Mouse (Mus musculus) stomach, embryonic 16.5 days (tissue): ENCODE results near the gene Tmem200a. TPM values are rescaled to one million over a fixed set of nuclear protein-coding genes. Genes with fewer than 3 reads are reported as not detected.

Experiments used
- ATAC-seq: fragments of 200-750 bp; cut with Nextera tagmentation; 2 replicates; pipeline ENCODE4 v1.8.0; 2017; ENCODE audit warnings: moderate number of reproducible peaks, moderate TSS enrichment; ENCODE audit not compliant: insufficient read depth, low FRiP score
- H3K27ac ChIP-seq: fragments of 300-500 bp; sonication (generic); 2 replicates; pipeline ENCODE4 v1.5.1; 2014; ENCODE audit warnings: low read length
- H3K27me3 ChIP-seq: fragments of 300-500 bp; sonication (generic); 2 replicates; pipeline ENCODE4 v1.6.1; 2014; ENCODE audit warnings: low read length, control low read depth, mixed read lengths; ENCODE audit not compliant: control insufficient read depth, insufficient read depth
- H3K36me3 ChIP-seq: fragments of 300-500 bp; sonication (generic); 2 replicates; pipeline ENCODE4 v1.6.1; 2014; ENCODE audit warnings: low read length; ENCODE audit not compliant: control insufficient read depth, insufficient read depth
- H3K4me1 ChIP-seq: fragments of 300-500 bp; sonication (generic); 2 replicates; pipeline ENCODE4 v1.6.1; 2014; ENCODE audit warnings: low read length, control low read depth, mixed read lengths; ENCODE audit not compliant: control insufficient read depth, insufficient read depth
- H3K4me2 ChIP-seq: fragments of 300-500 bp; sonication (generic); 2 replicates; pipeline ENCODE4 v1.6.1; 2014; ENCODE audit warnings: low read depth, low read length, mixed read lengths
- H3K4me3 ChIP-seq: fragments of 300-500 bp; sonication (generic); replicated peaks from 2 replicates; pipeline ENCODE4 v1.5.1; 2014; ENCODE audit warnings: mild to moderate bottlenecking, low read length
- H3K9ac ChIP-seq: fragments of 300-500 bp; sonication (generic); 2 replicates; pipeline ENCODE4 v1.6.1; 2014; ENCODE audit warnings: low read length
- H3K9me3 ChIP-seq: fragments of 300-500 bp; sonication (generic); replicated peaks from 2 replicates; pipeline ENCODE4 v1.6.1; 2016; ENCODE audit warnings: low read length, control low read depth; ENCODE audit not compliant: control insufficient read depth
- WGBS: fragments of 180-500 bp; shearing (Covaris S2); extraction: QIAGEN DNeasy Blood & Tissue Kit; methylation state at CpG from one replicate; pipeline ENCODE4 v1.1.7; 2014; 5-methylcytosine and 5-hydroxymethylcytosine counted together
- polyA plus RNA-seq: library from polyadenylated mRNA; unstranded; fragments of >200 nt; fragmentation: Nextera tagmentation; extraction: Ambion mirVana; gene quantifications from 2 replicates; pipeline ENCODE4 v1.2.1, GENCODE M21; 2015

Gene Tmem200a
- polyA plus RNA-seq, 1 experiment from 2014 or later: 18.7 TPM

DNA sequence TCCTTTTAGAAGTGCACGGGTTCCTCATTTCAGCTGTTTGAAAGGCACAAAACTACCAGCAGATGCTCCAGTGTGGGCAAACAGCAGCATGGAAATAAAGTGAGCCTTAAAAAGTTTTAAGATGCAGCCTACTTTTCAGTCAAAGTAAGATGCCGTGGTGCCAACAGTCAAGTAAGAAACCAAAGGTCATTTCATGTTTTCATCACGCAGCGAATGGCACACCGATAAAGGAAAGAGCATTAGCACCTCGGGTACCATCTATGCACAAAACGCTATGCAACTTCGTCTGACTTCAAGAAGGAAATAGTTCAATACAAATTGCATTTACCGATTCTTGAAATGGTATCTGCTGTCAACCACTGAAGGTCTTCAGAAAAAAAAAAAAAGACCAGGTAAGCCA, 1.9 kb downstream of the Tmem200a start:
- no peaks in the 10 kb centered on the region for H3K27me3 ChIP-seq
- no peak for ATAC-seq
- 70% methylated on average over 9 of the region's 9 CpGs for WGBS
- no peaks in the 10 kb centered on the region for H3K4me1 ChIP-seq
- H3K4me2 ChIP-seq: peak overlapping the region; percentile 74
- peak overlapping the region; percentile 68 for H3K4me3 ChIP-seq
- H3K9me3 ChIP-seq: no peaks in the 10 kb centered on the region
- H3K36me3 ChIP-seq: no peaks in the 10 kb centered on the region
- no peak overlapping the region for H3K27ac ChIP-seq
- no peak overlapping the region for H3K9ac ChIP-seq

DNA sequence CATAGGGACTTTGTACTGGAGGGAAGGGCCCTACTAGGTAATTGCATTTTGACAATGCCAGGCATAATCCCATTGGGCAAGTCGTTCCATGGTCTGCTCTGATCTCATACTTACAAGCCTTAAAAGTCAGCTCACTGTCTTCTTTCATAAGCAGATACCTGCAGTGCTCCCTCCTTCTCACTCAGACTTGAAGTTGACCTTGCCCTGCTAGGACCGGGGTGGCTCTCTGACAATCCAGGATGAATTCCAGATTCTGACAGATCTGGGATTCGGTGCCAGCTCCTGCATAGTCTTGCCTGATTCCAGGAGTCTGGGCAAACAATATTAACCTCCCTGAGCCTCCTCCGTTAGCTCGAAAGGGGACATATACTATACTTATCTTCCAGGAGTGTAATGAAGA, 6.9 kb downstream of the Tmem200a start:
- Histone ChIP-seq H3K4me2 (no peak overlapping the region), H3K9me3 (no peaks in the 10 kb centered on the region), H3K27me3 (no peaks in the 10 kb centered on the region), H3K4me1 (no peaks in the 10 kb centered on the region), H3K9ac (no peak overlapping the region), H3K36me3 (no peaks in the 10 kb centered on the region), H3K4me3 (no peak overlapping the region), H3K27ac (no peak overlapping the region)
- WGBS: 79% methylated on average over 5 of the region's 5 CpGs
- no peak for ATAC-seq

DNA sequence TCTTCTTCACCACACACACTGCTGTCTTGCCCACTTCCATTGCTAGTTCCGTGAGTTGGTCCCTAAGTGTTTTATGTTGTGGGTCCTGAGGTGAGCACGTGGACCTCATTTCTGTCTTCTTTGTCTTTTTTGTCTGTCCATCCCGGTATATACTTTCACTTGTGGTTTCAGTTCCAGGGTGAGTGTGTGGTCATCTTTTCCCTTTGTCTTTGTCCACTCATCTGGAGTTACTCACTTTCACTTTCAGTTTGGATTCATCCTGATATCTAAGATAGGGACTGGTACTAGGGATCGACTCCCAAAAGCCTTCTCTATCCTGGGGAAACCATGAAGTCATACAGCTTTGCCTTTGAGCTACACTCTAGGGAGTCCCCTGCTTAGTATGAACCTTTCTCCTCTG, 15.8 kb downstream of the Tmem200a start:
- Histone ChIP-seq H3K36me3 (no peaks in the 10 kb centered on the region), H3K9ac (no peak overlapping the region), H3K4me3 (no peak overlapping the region), H3K27ac (no peak overlapping the region), H3K4me1 (no peaks in the 10 kb centered on the region), H3K4me2 (no peak overlapping the region), H3K9me3 (no peaks in the 10 kb centered on the region), H3K27me3 (no peaks in the 10 kb centered on the region)
- ATAC-seq: no peak
- 90% methylated on average over 4 of the region's 4 CpGs for WGBS

DNA sequence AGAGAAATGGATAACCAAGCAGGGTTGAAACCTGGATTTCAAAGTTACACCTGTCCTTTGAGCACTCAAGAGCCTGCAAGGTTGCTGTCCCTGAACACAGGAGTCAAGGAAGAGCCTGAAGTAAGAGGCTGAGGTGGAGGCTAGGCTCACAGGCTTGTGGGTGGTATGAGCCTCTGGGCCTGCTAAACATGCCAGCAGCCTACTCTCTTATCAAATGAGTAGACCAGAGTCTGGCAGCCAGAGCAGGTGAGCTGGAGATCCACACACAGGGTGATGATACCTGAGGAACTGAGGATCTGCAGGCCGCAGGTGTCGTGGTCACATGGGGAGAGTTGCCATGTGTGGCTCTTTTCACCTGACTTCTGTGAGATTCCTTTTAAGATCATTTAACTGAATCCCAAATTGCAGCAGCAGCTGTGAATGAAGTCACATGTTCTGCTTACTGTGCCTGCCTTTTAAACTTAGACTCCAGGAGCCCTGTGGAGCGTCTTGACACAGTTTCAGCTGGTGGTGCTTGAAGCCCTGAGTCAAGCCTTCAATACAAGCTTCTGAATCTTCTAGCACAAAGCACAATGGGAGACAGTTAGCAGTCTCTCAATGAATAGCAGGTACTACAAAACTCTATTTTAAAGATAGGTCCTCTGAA, 19.1 kb downstream of the Tmem200a start:
- Histone ChIP-seq H3K4me1 (no peaks in the 10 kb centered on the region), H3K27me3 (no peaks in the 10 kb centered on the region), H3K9ac (no peak overlapping the region), H3K4me3 (no peak overlapping the region), H3K36me3 (no peaks in the 10 kb centered on the region), H3K27ac (no peak overlapping the region), H3K9me3 (no peaks in the 10 kb centered on the region), H3K4me2 (no peak overlapping the region)
- no peak for ATAC-seq
- 94% methylated on average over 3 of the region's 3 CpGs for WGBS

- Histone ChIP-seq H3K27ac (no peak overlapping the region), H3K9me3 (no peaks in the 10 kb centered on the region), H3K36me3 (no peaks in the 10 kb centered on the region), H3K4me3 (no peak overlapping the region), H3K27me3 (no peaks in the 10 kb centered on the region), H3K4me1 (no peaks in the 10 kb centered on the region), H3K9ac (no peak overlapping the region), H3K4me2 (no peak overlapping the region)
- WGBS: 88% methylated on average over 2 of the region's 2 CpGs
- ATAC-seq: no peak
Measured at GRCm38 (mm10) chr10:26051177-26051576, 27.7 kb downstream of the Tmem200a start.

- no peaks in the 10 kb centered on the region for H3K27me3 ChIP-seq
- whole genome bisulfite sequencing: 68% methylated on average over 5 of the region's 5 CpGs
- no peaks in the 10 kb centered on the region for H3K4me1 ChIP-seq
- no peak overlapping the region for H3K27ac ChIP-seq
- no peak overlapping the region for H3K4me2 ChIP-seq
- ATAC-seq: no peak
- H3K9me3 ChIP-seq: no peaks in the 10 kb centered on the region
- no peaks in the 10 kb centered on the region for H3K36me3 ChIP-seq
- no peak overlapping the region for H3K9ac ChIP-seq
- H3K4me3 ChIP-seq: no peak overlapping the region
Measured at GRCm38 (mm10) chr10:26034931-26035330, 43.9 kb downstream of the Tmem200a start.

- Histone ChIP-seq H3K27me3 (no peaks in the 10 kb centered on the region), H3K9ac (no peak overlapping the region), H3K4me1 (no peaks in the 10 kb centered on the region), H3K36me3 (no peaks in the 10 kb centered on the region), H3K9me3 (no peaks in the 10 kb centered on the region), H3K4me3 (no peak overlapping the region), H3K27ac (no peak overlapping the region), H3K4me2 (no peak overlapping the region)
- 82% methylated on average over 3 of the region's 3 CpGs for WGBS
- no peak for ATAC-seq
Measured at GRCm38 (mm10) chr10:26018740-26019139, 60.1 kb downstream of the Tmem200a start.

- 60% methylated on average over 1 of the region's 1 CpGs for WGBS
- Histone ChIP-seq H3K27me3 (no peaks in the 10 kb centered on the region), H3K9ac (no peak overlapping the region), H3K4me3 (no peak overlapping the region), H3K4me2 (no peak overlapping the region), H3K4me1 (no peaks in the 10 kb centered on the region), H3K27ac (no peak overlapping the region), H3K9me3 (no peaks in the 10 kb centered on the region), H3K36me3 (no peaks in the 10 kb centered on the region)
- ATAC-seq: no peak
Measured at GRCm38 (mm10) chr10:26014298-26014697, 64.6 kb downstream of the Tmem200a start.

DNA sequence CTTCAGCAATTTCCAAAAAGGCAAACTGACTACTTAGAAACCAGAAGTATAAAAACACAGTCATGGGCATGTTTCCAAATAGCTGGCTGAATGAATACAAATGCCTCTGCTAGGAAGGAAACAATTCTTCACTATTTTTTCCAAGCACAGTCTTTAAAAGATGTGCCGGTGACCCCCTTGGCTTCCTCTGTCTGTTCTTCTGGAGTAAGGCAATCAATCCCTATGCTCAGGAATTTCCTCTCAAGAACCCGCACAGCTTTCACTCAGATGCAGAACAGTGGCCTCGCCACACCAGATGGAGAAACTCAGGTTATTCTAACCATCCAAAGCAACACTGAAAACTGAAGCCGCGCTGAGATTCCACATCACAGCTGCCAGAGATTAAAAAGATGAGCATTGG, 69.9 kb downstream of the Tmem200a start:
- no peak overlapping the region for H3K4me2 ChIP-seq
- no peak overlapping the region for H3K4me3 ChIP-seq
- no peaks in the 10 kb centered on the region for H3K4me1 ChIP-seq
- H3K9me3 ChIP-seq: no peaks in the 10 kb centered on the region
- 22% methylated on average over 5 of the region's 5 CpGs for WGBS
- no peaks in the 10 kb centered on the region for H3K27me3 ChIP-seq
- no peaks in the 10 kb centered on the region for H3K36me3 ChIP-seq
- H3K9ac ChIP-seq: no peak overlapping the region
- ATAC-seq: 0 out of 2 replicates have a peak, but pooled peaks have one; percentile 10
- no peak overlapping the region for H3K27ac ChIP-seq
